Mouse (Mus musculus) liver, embryonic 14.5 days (tissue): ENCODE measurements around the gene Gm21981.

ENCODE experiments used
- CTCF ChIP-seq: IDR thresholded peaks from 2 replicates; pipeline ENCODE4 v1.5.1; 2016; ENCODE audit warnings: antibody characterized with exemption, low read depth, control low read depth
- EP300 ChIP-seq: IDR thresholded peaks from 2 replicates; pipeline ENCODE4 v1.6.1; 2016; ENCODE audit warnings: antibody characterized with exemption, low read depth

GRCm38 (mm10) chr17:47663009-47663713 is 31.1 kb downstream of the Gm21981 start:
- TF ChIP-seq EP300 (no peak), CTCF (no peak)
